Mouse (Mus musculus): ENCODE data around the gene Rpap3.
"Not testable (repeated sequence)": the region's sequence is repeated elsewhere in the genome, so short reads cannot be mapped to it uniquely, and the experiment has no call there.

Gene Rpap3

DNA sequence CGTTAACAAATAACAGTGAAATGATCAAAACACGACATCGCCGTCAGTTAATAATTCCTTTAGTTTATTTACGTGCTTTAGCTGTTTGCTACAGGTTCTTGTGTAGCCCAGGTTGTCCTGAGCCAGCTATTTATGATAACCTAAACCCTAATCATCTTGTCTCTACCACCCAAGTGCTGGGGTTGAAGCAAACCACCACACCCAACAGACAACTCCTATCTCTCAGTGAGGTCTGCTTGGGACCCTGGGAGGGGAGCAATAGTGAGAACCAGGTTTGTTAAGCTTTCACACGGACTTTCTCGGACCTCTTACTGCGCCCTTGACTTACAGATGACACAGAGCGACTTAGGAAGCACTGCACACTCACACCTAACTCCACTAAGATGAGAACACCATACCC lies 21.5 kb downstream of the Rpap3 start:
- DNase-seq, result no peak

DNA sequence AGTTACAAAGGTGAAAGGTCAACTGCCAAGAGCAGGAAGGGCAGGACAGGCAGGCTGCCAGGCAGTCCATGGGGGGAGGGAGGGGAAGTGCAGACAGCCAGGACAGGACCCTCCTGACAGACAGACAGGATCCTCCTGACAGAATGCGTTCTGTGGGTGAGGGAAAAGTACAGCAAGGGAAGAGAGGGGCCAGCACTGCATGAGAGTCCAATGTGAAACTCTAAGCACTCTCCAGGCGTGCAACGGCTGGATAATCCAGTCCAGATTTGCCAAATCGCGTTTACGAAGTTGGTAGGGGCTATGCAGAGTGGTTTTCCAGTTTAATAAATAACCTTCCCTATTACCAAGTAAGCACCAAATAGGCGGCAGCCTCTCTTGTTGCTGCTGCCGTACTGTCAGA lies 23.6 kb downstream of the Rpap3 start:
- peak; percentile 74 for DNase-seq

GRCm38 (mm10) chr15:97679991-97680681 lies 25.5 kb downstream of the Rpap3 start:
- DNase-seq, result peak; percentile 31

- DNase-seq, result no peak
Measured at GRCm38 (mm10) chr15:97677341-97677740, 28.3 kb downstream of the Rpap3 start.

GRCm38 (mm10) chr15:97675927-97676326 lies 29.7 kb downstream of the Rpap3 start:
- DNase-seq, result no peak

DNA sequence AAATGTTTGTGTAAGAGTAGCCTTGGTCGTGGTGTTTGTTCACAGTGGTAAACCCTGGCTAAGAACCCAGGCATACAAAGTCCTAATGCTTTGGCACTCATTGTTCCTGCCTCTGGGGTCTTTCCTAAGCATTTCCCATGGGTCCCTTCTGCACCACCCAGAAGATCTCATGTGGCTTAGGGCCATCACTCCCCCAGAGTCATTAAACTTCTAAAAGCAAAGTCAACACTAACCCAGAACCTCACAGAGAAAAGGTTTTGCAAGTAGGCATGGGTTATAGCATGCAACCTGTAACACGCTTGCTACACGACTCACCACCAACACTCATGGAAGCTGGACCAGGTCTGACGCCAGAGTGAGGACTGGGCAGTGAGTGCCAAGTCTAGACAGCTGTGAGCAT lies 31.2 kb downstream of the Rpap3 start:
- DNase-seq, result no peak

- no peak for DNase-seq
Measured at GRCm38 (mm10) chr15:97673256-97674000, 32.2 kb downstream of the Rpap3 start.

DNA sequence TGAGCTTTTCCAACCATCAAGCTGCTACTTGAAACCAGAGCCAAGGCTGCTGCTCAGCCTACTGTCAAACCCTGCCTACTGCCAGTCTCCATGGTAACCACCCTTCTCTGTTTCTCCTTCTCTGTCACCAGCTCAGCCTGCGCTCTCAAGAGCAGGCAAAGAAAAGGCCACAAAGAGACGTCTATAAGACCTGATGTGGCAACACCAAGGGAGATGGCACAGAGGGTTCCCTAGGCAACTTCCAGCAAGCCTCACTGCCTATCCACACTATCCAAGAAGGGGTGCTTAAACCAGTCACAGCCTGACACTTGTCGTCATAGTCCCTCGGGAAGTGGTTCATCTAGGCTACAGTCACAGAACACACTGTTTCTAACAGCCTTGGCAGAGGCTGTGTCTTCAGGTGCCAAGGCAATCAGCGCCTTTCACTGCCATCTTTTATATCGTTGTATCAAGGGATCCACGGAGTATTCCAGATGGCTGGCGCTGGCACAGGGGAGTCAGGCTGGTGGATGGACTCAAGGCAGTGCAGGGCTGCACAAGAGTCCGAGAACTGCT lies 33.3 kb downstream of the Rpap3 start:
- DNase-seq, result no peak

DNA sequence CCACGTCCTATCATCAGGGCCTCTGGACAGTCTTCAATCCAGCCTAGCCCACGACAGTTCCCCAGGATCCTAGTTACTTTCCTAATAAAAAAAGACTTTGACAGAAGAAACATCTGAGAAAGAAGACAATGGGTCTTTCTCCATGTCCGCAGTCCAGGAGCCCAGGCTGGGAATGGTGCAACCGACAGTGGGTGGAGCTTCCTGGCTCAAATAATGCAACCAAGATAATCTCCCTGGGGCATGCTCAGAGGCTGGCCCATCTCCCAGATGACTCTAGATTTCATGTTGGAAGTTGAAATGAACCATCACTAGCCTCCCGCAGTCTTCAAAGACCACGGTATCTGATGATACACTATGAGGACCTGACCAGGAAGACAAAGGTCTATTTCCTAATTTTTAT lies 35.1 kb downstream of the Rpap3 start:
- DNase-seq, result no peak

- not testable (repeated sequence) for DNase-seq
Measured at GRCm38 (mm10) chr15:97668158-97668877, 37.3 kb downstream of the Rpap3 start.

DNA sequence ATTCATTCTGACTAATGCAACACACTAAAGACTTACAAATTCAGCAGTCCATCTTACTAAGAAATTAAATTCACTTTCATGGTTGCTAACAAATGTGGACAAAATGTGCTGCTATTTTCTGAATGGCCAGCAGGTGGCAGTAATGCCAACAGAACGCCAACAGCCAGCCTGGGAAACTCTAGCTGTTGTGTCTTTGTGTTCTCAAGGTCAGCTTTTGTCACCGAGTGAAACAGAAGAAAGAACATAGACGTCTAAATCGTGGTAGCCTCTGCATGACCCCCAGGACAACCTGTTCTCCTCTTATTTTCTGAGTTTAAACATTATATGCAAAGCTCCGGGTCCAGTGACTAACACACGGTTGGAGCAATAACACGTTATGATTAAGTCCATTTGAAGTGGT lies 38.2 kb downstream of the Rpap3 start:
- peak; percentile 79 for DNase-seq

DNA sequence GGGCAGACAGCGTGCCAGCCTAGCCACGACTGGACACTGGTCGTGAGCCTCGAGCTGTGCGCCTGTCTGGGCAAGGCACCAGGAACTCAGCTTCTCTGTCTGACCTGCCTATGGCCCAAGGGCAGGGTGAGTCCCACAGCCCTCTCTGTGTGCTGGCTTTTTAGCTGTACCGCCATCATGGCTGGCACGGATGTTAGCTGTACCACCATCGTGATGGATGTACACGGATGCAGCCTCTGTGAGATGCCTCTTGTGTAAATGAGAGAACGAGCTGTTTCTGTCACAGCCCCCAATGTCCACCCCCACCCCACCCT lies 39.2 kb downstream of the Rpap3 start:
- DNase-seq, result no peak

- DNase-seq, result no peak
Measured at GRCm38 (mm10) chr15:97665770-97666456, 39.7 kb downstream of the Rpap3 start.

DNA sequence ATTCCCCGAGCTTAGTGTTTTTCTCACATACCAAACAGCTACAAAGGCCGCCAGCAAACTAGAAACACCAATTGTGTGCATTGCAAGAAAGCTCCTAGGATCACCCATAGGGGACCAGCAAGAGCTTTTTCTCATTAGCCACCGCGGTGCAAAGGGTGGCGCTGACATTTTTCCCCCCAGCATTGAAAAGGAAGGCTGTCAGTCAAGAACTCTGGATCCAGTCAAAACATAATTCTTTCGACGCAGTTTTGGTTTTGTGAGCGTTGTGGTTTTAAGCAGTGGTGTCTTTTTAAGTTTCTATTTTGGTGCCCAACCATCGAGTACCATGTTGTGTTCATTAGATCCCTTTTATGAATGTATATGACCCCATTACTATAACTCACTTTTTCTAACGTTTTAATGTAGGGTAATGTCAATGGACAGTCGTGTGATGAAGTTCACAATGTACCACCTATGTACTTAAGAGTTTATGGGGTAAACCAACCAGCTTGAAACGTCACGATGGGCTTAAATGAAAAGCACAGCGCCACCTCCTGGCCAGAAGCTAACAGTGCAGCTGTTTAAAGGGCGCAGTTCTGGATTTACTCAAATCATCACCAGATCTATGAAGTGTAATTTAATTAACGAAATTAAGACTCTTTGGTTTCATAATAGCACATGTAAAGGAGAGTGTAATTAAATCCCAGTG lies 40.5 kb downstream of the Rpap3 start:
- DNase-seq, result no peak

DNA sequence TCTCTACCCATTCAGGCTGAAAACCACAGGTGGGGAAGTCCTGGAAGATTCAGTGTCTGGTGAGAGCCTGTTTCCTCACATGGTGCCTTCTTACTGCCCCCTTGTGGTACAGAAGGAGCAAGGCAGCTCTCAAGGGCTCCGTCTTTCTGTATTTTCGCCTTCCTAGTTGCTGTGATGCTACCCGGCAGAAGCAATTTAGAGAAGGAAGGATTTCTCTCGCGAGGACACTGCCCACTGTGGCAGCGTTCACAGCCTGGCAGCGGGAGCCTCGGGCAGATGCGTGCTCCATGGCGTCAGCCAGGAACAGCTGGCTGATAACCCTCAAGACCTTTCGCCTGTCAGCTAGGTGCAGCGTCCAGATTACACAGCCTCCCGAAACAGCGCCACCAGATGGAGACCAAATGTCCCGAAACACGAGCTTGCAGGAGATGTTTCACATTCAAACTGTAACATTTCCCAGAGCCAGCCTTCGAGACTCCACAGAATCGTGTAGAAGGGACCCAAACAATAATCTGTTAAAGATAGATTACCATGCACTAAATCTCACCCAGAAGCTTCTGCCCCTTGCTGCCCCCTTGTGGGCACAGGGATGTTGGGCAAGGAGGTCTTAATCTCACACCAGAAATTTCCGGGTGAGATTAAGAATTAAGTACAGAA lies 41.7 kb downstream of the Rpap3 start:
- DNase-seq, result peak; percentile 79

- DNase-seq, result no peak
Measured at GRCm38 (mm10) chr15:97658755-97659116, 46.9 kb downstream of the Rpap3 start.

DNA sequence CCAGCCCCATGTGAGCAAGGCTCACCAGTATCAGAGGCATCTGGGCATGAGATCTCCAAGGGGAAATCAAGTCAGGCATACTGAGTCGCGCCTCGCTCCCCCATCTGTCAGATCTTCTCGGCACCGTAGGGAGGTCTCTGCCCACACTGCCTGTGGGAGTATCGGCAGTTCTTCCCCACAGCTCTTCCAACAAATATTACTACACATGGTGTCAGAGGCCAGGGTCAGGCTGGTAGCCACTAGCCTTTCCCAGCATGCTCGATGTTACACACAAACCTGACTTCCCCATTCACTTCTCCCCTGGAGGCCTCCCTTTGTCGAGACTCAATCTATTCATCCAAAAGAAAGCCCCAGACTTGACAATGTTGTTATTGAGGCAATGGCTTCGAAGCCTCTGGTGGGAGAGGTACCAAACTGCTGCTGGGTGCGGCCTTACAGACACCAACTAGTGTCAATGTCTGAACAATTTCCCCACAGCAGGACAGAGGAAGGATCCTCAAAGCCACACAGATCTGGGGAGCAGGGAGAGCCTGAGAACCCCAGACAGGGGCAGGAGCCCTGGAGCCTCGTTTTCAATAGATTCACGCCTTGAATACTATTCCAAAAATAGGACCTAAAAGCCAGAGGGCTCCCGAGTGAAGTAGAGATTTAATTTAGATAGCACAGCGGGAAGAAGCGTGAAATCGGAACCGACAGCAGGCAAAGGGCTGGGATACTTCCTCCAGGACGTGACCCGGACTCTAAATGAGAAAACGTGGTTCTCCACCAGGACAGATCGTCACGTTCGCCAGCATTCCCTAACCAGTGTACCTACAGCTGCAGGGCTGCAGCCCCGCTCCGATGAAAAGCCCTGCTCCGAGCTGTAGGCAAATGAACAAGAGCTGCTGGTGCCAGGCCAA lies 47.5 kb downstream of the Rpap3 start:
- DNase-seq, result no peak

DNA sequence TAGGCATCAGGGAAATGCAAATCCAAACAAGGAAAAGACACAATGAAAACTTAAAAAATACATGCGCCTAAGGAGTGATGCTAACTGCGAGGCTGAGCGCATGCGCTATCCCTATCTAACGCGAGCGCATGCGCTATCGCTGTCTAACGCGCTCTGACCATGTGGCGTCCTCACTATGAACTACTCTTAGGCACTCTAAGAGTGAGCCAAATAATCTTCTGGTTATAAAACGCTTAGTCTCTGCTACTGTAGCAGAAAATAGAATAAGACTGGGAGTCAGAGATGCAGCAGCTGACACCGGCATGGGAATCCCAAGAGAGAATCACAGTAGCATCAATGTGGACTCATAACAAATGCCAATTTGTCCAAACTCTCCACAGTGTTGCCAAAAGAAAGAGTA lies 48.2 kb downstream of the Rpap3 start:
- no peak for DNase-seq

- no peak for DNase-seq
Measured at GRCm38 (mm10) chr15:97649726-97650125, 55.9 kb downstream of the Rpap3 start.

GRCm38 (mm10) chr15:97648176-97648575 lies 57.4 kb downstream of the Rpap3 start:
- no peak for DNase-seq

- DNase-seq, result no peak
Measured at GRCm38 (mm10) chr15:97646426-97646825, 59.2 kb downstream of the Rpap3 start.
